In genomic region chr4:117374078-117374540, GRCm38 (mm10) we compare ENCODE assay signal across 10 mouse cellular contexts.
DNase-seq lines count a peak whose midpoint lies in the region; ATAC-seq and TF ChIP-seq lines count a peak whose summit lies in the region.
"Had no signal": no experiment of that assay in that cellular context is flagged by ENCODE, and none has a peak within 500 bp of the region (broad histone marks: within the 10 kb centered on the region; RNA-seq: fewer than 3 reads in every experiment).

No protein-coding gene starts in this region.

- no peak for DNase-seq in heart, adult 9 months (ENCODE audit: low spot score in 2 of 2)
- no peak for DNase-seq in ES-E14 (ENCODE audit: low read depth, low spot score)
- no peak for DNase-seq in hindbrain, embryonic 10.5 days (ENCODE audit: low spot score)
- no peak for DNase-seq in left cerebral cortex, adult 11 months (ENCODE audit: low spot score)
- DNase-seq: cerebellum, adult 2 months; lung, postnatal 10 days had no signal

- peak overlapping the region; percentile 19; the same call in 1 of the 2 replicates for H3K4me3 ChIP-seq in heart, embryonic 13.5 days
- H3K4me3 ChIP-seq in ES-E14 (ENCODE audit: insufficient read depth in 1 of 2, low read depth in 1 of 2, low read length in 2 of 2, poor library complexity in 1 of 2, severe bottlenecking in 1 of 2), result peak overlapping the region; percentile 54 to 55
- peak overlapping the region; percentile 39 for H3K4me3 ChIP-seq in hindbrain, embryonic 10.5 days
- peak overlapping the region; percentile 13 for H3K4me3 ChIP-seq in midbrain, embryonic 12.5 days

- H3K4me1 ChIP-seq in heart, embryonic 13.5 days, result peaks cover 13% of the 10 kb centered on the region
- peaks cover 10 to 50% of the 10 kb centered on the region in 2 experiments for H3K4me1 ChIP-seq in ES-E14 (ENCODE audit: control insufficient read depth in 2 of 2, insufficient read depth in 2 of 2, low read length in 2 of 2, poor library complexity in 1 of 2)
- H3K4me1 ChIP-seq in hindbrain, embryonic 10.5 days (replicated peaks), result peaks cover 76% of the 10 kb centered on the region
- H3K4me1 ChIP-seq in midbrain, embryonic 12.5 days, result peaks cover 50% of the 10 kb centered on the region

- ATAC-seq in heart, embryonic 13.5 days (ENCODE audit: extremely low read depth, insufficient number of reproducible peaks, low FRiP score, low TSS enrichment), result no peak
- no peak for ATAC-seq in midbrain, embryonic 12.5 days (ENCODE audit: low FRiP score, low read depth)
- ATAC-seq in CD4-positive, CD25-positive, alpha-beta regulatory T cell, adult 4 months, result no peak
- ATAC-seq in frontal cortex, adult (ENCODE audit: low TSS enrichment), result no peak

- H3K9ac ChIP-seq in heart, embryonic 13.5 days, result peak overlapping the region; percentile 29; the same call in 1 of the 2 replicates
- H3K9ac ChIP-seq in ES-E14 (ENCODE audit: insufficient read depth, low read depth, low read length, poor library complexity, severe bottlenecking), result peak overlapping the region; percentile 68; the same call in 1 of the 2 replicates
- 0 out of 2 replicates have a peak overlapping the region, but pooled peaks have one; percentile 28 for H3K9ac ChIP-seq in midbrain, embryonic 12.5 days (replicated peaks)

- H3K27me3 ChIP-seq in heart, embryonic 13.5 days (replicated peaks), result peaks cover 43% of the 10 kb centered on the region
- peaks cover 100% of the 10 kb centered on the region for H3K27me3 ChIP-seq in hindbrain, embryonic 10.5 days (ENCODE audit: insufficient read depth, poor library complexity, severe bottlenecking)
- peaks cover 93% of the 10 kb centered on the region for H3K27me3 ChIP-seq in midbrain, embryonic 12.5 days

- in situ Hi-C loops in ES-E14 (cut with MboI; ENCODE audit: low sequenced_read_pairs in 2 of 2, unreplicated experiment in 2 of 2), result no loop called here

- WGBS in heart, embryonic 13.5 days, result 20% methylated on average over 10 of the region's 10 CpGs
- WGBS in hindbrain, embryonic 10.5 days, result 4% methylated on average over 10 of the region's 10 CpGs
- 3% methylated on average over 10 of the region's 10 CpGs for WGBS in midbrain, embryonic 12.5 days

- H3K27ac ChIP-seq in heart, embryonic 13.5 days (replicated peaks), result no peak overlapping the region
- peak overlapping the region; percentile 87 for H3K27ac ChIP-seq in ES-E14 (ENCODE audit: insufficient read depth, low read depth, low read length, poor library complexity, severe bottlenecking)
- peak overlapping the region; percentile 85 for H3K27ac ChIP-seq in hindbrain, embryonic 10.5 days
- H3K27ac ChIP-seq in midbrain, embryonic 12.5 days (replicated peaks), result peak overlapping the region; percentile 66

- peak overlapping the region; percentile 53 for H3K4me2 ChIP-seq in heart, embryonic 13.5 days
- peak overlapping the region; percentile 45 for H3K4me2 ChIP-seq in midbrain, embryonic 12.5 days (replicated peaks)

- H3K9me3 ChIP-seq in heart, embryonic 13.5 days, result no peaks in the 10 kb centered on the region
- no peaks in the 10 kb centered on the region for H3K9me3 ChIP-seq in ES-E14 (ENCODE audit: control insufficient read depth, insufficient read depth, low read depth, low read length)
- H3K9me3 ChIP-seq in hindbrain, embryonic 10.5 days, result peaks cover 4% of the 10 kb centered on the region; the same call in 1 of the 2 replicates
- H3K9me3 ChIP-seq in midbrain, embryonic 12.5 days, result no peaks in the 10 kb centered on the region

- no peaks in the 10 kb centered on the region for H3K36me3 ChIP-seq in heart, embryonic 13.5 days
- H3K36me3 ChIP-seq in ES-E14 (ENCODE audit: control insufficient read depth, insufficient read depth, low read length, poor library complexity, severe bottlenecking), result no peaks in the 10 kb centered on the region
- H3K36me3 ChIP-seq in hindbrain, embryonic 10.5 days, result 0 out of 2 replicates have a peak, but pooled peaks cover 8% of the 10 kb centered on the region
- no peaks in the 10 kb centered on the region for H3K36me3 ChIP-seq in midbrain, embryonic 12.5 days

TF ChIP-seq in ES-E14, 5 proteins besides CTCF, POLR2A, EP300 and RAD21:
- TF ChIP-seq ZC3H11A (IDR thresholded peaks at IDR 0.05; ENCODE audit: borderline replicate concordance, low read depth, low read length), result no peak
- no peak for TF ChIP-seq HCFC1 (IDR thresholded peaks at IDR 0.05; ENCODE audit: borderline replicate concordance, insufficient read depth, low read length)
- TF ChIP-seq ZNF384 (IDR thresholded peaks at IDR 0.05; ENCODE audit: low read depth, low read length), result no peak
- no peak for TF ChIP-seq CHD2 (IDR thresholded peaks at IDR 0.05; ENCODE audit: low read depth, low read length)
TF ChIP-seq in ES-E14: peak in this region for 0.
